Mouse (Mus musculus): Measurements from ENCODE around the gene Gnb1. TPM values are rescaled to one million over a fixed set of nuclear protein-coding genes. Genes with fewer than 3 reads are reported as not detected.

Gnb1 gene
- polyA plus RNA-seq, 1 experiment from 2014 or later = 300 TPM

DNA sequence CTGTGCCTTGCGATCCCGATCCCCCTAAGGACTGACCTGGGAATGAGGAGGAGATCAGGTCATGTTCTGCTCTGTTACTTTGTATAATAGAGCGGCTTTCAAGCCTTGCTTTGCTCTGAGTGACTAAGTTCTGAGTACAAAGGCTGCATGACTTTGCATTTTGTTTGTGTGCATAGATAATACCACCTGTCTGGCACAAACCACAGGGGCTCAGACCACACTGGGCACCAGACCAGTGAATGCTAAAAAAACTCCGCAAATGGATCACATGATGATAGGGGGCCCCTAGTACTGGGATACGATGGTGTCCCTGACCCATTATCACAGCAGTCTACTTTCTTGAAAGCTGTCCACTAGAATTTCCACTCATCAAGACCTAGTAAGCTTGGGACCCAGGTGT, 105.4 kb downstream of the Gnb1 start:
- 82% methylated on average over 5 of the region's 5 CpGs for WGBS
- ATAC-seq = no peak
- H3K9ac ChIP-seq (ENCODE audit: low read depth, low read length) = no peak overlapping the region
- no peaks in the 10 kb centered on the region for H3K4me1 ChIP-seq (ENCODE audit: control insufficient read depth, insufficient read depth, low read length)
- no peaks in the 10 kb centered on the region for H3K9me3 ChIP-seq (ENCODE audit: control insufficient read depth, low read length)
- no peaks in the 10 kb centered on the region for H3K27me3 ChIP-seq (replicated peaks; ENCODE audit: control insufficient read depth, insufficient read depth, low read length)
- H3K4me2 ChIP-seq (ENCODE audit: low read depth, low read length) = no peak overlapping the region
- H3K27ac ChIP-seq (ENCODE audit: low read length) = no peak overlapping the region
- no peaks in the 10 kb centered on the region for H3K36me3 ChIP-seq (ENCODE audit: control insufficient read depth, insufficient read depth, low read length)
- no peak overlapping the region for H3K4me3 ChIP-seq (ENCODE audit: low read length)

DNA sequence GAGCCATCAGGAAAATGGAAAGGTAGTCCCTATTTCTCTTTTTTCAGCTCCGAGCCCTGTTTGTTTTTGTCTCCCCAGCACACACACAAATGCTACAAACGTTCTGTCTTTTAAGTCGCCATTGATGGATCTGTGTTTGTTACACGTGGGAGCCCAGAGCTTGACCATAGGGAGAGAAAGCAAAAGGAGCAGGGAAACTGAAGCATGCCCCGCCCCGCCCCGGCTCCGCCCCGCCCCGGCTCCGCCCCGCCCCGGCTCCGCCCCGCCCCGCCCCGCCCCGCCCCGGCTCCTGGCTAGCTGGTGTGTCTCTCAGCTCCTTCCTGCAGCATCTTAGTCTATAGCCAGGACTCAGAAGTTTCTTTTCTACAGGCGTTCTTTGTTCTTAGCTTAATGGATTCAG, 107.4 kb downstream of the Gnb1 start:
- Histone ChIP-seq H3K36me3 (ENCODE audit: control insufficient read depth, insufficient read depth, low read length) (no peaks in the 10 kb centered on the region), H3K27me3 (replicated peaks; ENCODE audit: control insufficient read depth, insufficient read depth, low read length) (no peaks in the 10 kb centered on the region), H3K4me1 (ENCODE audit: control insufficient read depth, insufficient read depth, low read length) (peaks cover 9% of the 10 kb centered on the region; the same call in 1 of the 2 replicates), H3K9me3 (ENCODE audit: control insufficient read depth, low read length) (no peaks in the 10 kb centered on the region), H3K4me2 (ENCODE audit: low read depth, low read length) (no peak overlapping the region), H3K9ac (ENCODE audit: low read depth, low read length) (no peak overlapping the region), H3K27ac (ENCODE audit: low read length) (no peak overlapping the region), H3K4me3 (ENCODE audit: low read length) (no peak overlapping the region)
- no peak for ATAC-seq
- WGBS = 18% methylated on average over 20 of the region's 20 CpGs

- Histone ChIP-seq H3K4me3 (ENCODE audit: low read length) (peak overlapping the region; percentile 98), H3K27me3 (replicated peaks; ENCODE audit: control insufficient read depth, insufficient read depth, low read length) (no peaks in the 10 kb centered on the region), H3K9ac (ENCODE audit: low read depth, low read length) (0 out of 2 replicates have a peak overlapping the region, but pooled peaks have one; percentile 55), H3K36me3 (ENCODE audit: control insufficient read depth, insufficient read depth, low read length) (no peaks in the 10 kb centered on the region), H3K4me2 (ENCODE audit: low read depth, low read length) (peak overlapping the region; percentile 80), H3K27ac (ENCODE audit: low read length) (no peak overlapping the region; the same call in 1 of the 2 replicates), H3K9me3 (ENCODE audit: control insufficient read depth, low read length) (no peaks in the 10 kb centered on the region), H3K4me1 (ENCODE audit: control insufficient read depth, insufficient read depth, low read length) (peaks cover 9% of the 10 kb centered on the region)
- WGBS = 87% methylated on average over 10 of the region's 11 CpGs
- ATAC-seq = no peak
These were observed 109.0 kb downstream of the Gnb1 start for GRCm38 (mm10) chr4:155599901-155600825.

- H3K9ac ChIP-seq (ENCODE audit: low read depth, low read length) = peak within 1 kb of the TSS; percentile 98
- no peaks in the 10 kb centered on the region for H3K27me3 ChIP-seq (replicated peaks; ENCODE audit: control insufficient read depth, insufficient read depth, low read length)
- no peaks in the 10 kb centered on the region for H3K36me3 ChIP-seq (ENCODE audit: control insufficient read depth, insufficient read depth, low read length)
- H3K27ac ChIP-seq (ENCODE audit: low read length) = peak within 1 kb of the TSS; percentile 99
- H3K4me2 ChIP-seq (ENCODE audit: low read depth, low read length) = peak within 1 kb of the TSS; percentile 80
- peak; percentile 97 for ATAC-seq
- WGBS = under 1% methylated on average over 65 of the region's 65 CpGs
- H3K9me3 ChIP-seq (ENCODE audit: control insufficient read depth, low read length) = no peaks in the 10 kb centered on the region
- peaks cover 9% of the 10 kb centered on the region for H3K4me1 ChIP-seq (ENCODE audit: control insufficient read depth, insufficient read depth, low read length)
- H3K4me3 ChIP-seq (ENCODE audit: low read length) = peak within 1 kb of the TSS; percentile 98
These were observed 110.2 kb downstream of the Gnb1 start, which contains the start of gene Slc35e2 for GRCm38 (mm10) chr4:155601091-155601996. Slc35e2 (plus strand) TSS chr4:155601416.

GRCm38 (mm10) chr4:155601997-155602456, 110.9 kb downstream of the Gnb1 start:
- Histone ChIP-seq H3K27me3 (replicated peaks; ENCODE audit: control insufficient read depth, insufficient read depth, low read length) (no peaks in the 10 kb centered on the region), H3K9ac (ENCODE audit: low read depth, low read length) (peak overlapping the region; percentile 98), H3K4me2 (ENCODE audit: low read depth, low read length) (peak overlapping the region; percentile 80), H3K9me3 (ENCODE audit: control insufficient read depth, low read length) (no peaks in the 10 kb centered on the region), H3K4me3 (ENCODE audit: low read length) (peak overlapping the region; percentile 98), H3K4me1 (ENCODE audit: control insufficient read depth, insufficient read depth, low read length) (peaks cover 9% of the 10 kb centered on the region), H3K27ac (ENCODE audit: low read length) (peak overlapping the region; percentile 99), H3K36me3 (ENCODE audit: control insufficient read depth, insufficient read depth, low read length) (no peaks in the 10 kb centered on the region)
- under 1% methylated on average over 31 of the region's 31 CpGs for WGBS
- ATAC-seq = no peak

GRCm38 (mm10) chr4:155602753-155603152, 111.6 kb downstream of the Gnb1 start:
- H3K4me1 ChIP-seq (ENCODE audit: control insufficient read depth, insufficient read depth, low read length) = peaks cover 9% of the 10 kb centered on the region
- no peaks in the 10 kb centered on the region for H3K36me3 ChIP-seq (ENCODE audit: control insufficient read depth, insufficient read depth, low read length)
- H3K9ac ChIP-seq (ENCODE audit: low read depth, low read length) = 0 out of 2 replicates have a peak overlapping the region, but pooled peaks have one; percentile 98
- no peak for ATAC-seq
- H3K9me3 ChIP-seq (ENCODE audit: control insufficient read depth, low read length) = no peaks in the 10 kb centered on the region
- peak overlapping the region; percentile 80 for H3K4me2 ChIP-seq (ENCODE audit: low read depth, low read length)
- H3K27me3 ChIP-seq (replicated peaks; ENCODE audit: control insufficient read depth, insufficient read depth, low read length) = no peaks in the 10 kb centered on the region
- WGBS = 89% methylated on average over 1 of the region's 1 CpGs
- H3K4me3 ChIP-seq (ENCODE audit: low read length) = peak overlapping the region; percentile 98; the same call in 1 of the 2 replicates
- no peak overlapping the region for H3K27ac ChIP-seq (ENCODE audit: low read length)

DNA sequence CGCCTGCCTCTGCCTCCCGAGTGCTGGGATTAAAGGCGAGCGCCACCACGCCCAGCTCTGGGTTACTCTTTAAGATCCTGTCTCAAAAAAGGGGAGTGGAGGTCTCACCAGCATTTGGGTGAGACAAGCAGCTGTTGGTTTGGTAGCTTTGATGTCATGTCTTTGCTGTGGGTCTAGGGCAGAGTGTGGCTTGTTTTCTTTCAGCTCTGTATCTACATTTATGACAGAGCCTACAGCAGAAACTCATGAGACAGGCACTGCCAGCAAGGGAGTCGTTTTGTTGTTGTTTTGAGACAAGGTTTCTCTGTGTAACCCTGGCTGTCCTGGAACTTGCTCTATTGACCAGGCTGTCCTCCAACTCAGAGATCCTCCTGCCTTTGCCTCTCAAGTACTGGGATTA, 112.6 kb downstream of the Gnb1 start:
- Histone ChIP-seq H3K27ac (ENCODE audit: low read length) (no peak overlapping the region), H3K4me1 (ENCODE audit: control insufficient read depth, insufficient read depth, low read length) (peaks cover 9% of the 10 kb centered on the region), H3K4me2 (ENCODE audit: low read depth, low read length) (no peak overlapping the region), H3K9ac (ENCODE audit: low read depth, low read length) (no peak overlapping the region), H3K9me3 (ENCODE audit: control insufficient read depth, low read length) (no peaks in the 10 kb centered on the region), H3K27me3 (replicated peaks; ENCODE audit: control insufficient read depth, insufficient read depth, low read length) (no peaks in the 10 kb centered on the region), H3K4me3 (ENCODE audit: low read length) (no peak overlapping the region), H3K36me3 (ENCODE audit: control insufficient read depth, insufficient read depth, low read length) (no peaks in the 10 kb centered on the region)
- ATAC-seq = no peak
- WGBS = 94% methylated on average over 6 of the region's 6 CpGs

- peaks cover 9% of the 10 kb centered on the region for H3K4me1 ChIP-seq (ENCODE audit: control insufficient read depth, insufficient read depth, low read length)
- no peak overlapping the region for H3K4me2 ChIP-seq (ENCODE audit: low read depth, low read length)
- no peak for ATAC-seq
- H3K36me3 ChIP-seq (ENCODE audit: control insufficient read depth, insufficient read depth, low read length) = no peaks in the 10 kb centered on the region; the same call in 1 of the 2 replicates
- 78% methylated on average over 4 of the region's 4 CpGs for whole genome bisulfite sequencing
- H3K9me3 ChIP-seq (ENCODE audit: control insufficient read depth, low read length) = no peaks in the 10 kb centered on the region
- H3K9ac ChIP-seq (ENCODE audit: low read depth, low read length) = no peak overlapping the region
- no peaks in the 10 kb centered on the region for H3K27me3 ChIP-seq (replicated peaks; ENCODE audit: control insufficient read depth, insufficient read depth, low read length)
- H3K27ac ChIP-seq (ENCODE audit: low read length) = no peak overlapping the region
- no peak overlapping the region for H3K4me3 ChIP-seq (ENCODE audit: low read length)
These were observed 114.0 kb downstream of the Gnb1 start for GRCm38 (mm10) chr4:155605132-155605531.

GRCm38 (mm10) chr4:155606825-155607224, 115.7 kb downstream of the Gnb1 start:
- no peak overlapping the region for H3K4me3 ChIP-seq (ENCODE audit: low read length)
- no peak overlapping the region for H3K27ac ChIP-seq (ENCODE audit: low read length)
- no peak for ATAC-seq
- H3K36me3 ChIP-seq (ENCODE audit: control insufficient read depth, insufficient read depth, low read length) = no peaks in the 10 kb centered on the region; the same call in 1 of the 2 replicates
- no peak overlapping the region for H3K4me2 ChIP-seq (ENCODE audit: low read depth, low read length)
- H3K4me1 ChIP-seq (ENCODE audit: control insufficient read depth, insufficient read depth, low read length) = peaks cover 9% of the 10 kb centered on the region
- WGBS = 66% methylated on average over 2 of the region's 2 CpGs
- no peaks in the 10 kb centered on the region for H3K9me3 ChIP-seq (ENCODE audit: control insufficient read depth, low read length)
- no peak overlapping the region for H3K9ac ChIP-seq (ENCODE audit: low read depth, low read length)
- H3K27me3 ChIP-seq (replicated peaks; ENCODE audit: control insufficient read depth, insufficient read depth, low read length) = no peaks in the 10 kb centered on the region
